Mouse (Mus musculus) testis, adult 2 months (tissue): ENCODE data around the gene Crygn.

Experiments used
- CTCF ChIP-seq: fragments of 200-500 bp; IDR thresholded peaks from 2 replicates; pipeline ENCODE4 v1.5.1; 2012; ENCODE audit warnings: low read depth, mild to moderate bottlenecking, inconsistent platforms, low read length, moderate library complexity; ENCODE audit not compliant: control insufficient read depth, insufficient read depth, insufficient replicate concordance
- POLR2A ChIP-seq: fragments of 200-500 bp; IDR thresholded peaks from 2 replicates; pipeline ENCODE4 v1.6.1; 2012; ENCODE audit warnings: low read depth, mild to moderate bottlenecking, inconsistent platforms, low read length, moderate library complexity; ENCODE audit not compliant: control insufficient read depth

- no peak for TF ChIP-seq CTCF
- TF ChIP-seq POLR2A, result no peak
These were observed 34.1 kb downstream of the Crygn start for GRCm38 (mm10) chr5:24723527-24724269.
